Mouse (Mus musculus): ENCODE data around the gene Wfikkn2.

- no peak for TF ChIP-seq CTCF (IDR thresholded peaks at IDR 0.05; ENCODE audit: insufficient read depth, low read depth, low read length)
- TF ChIP-seq POLR2A (IDR thresholded peaks at IDR 0.05; ENCODE audit: insufficient read depth, low read depth, low read length) = no peak
Measured at GRCm38 (mm10) chr11:94238786-94239185, 7.0 kb downstream of the Wfikkn2 start.

Measured in olfactory bulb, adult 2 months (tissue).